Comparison of ENCODE assay signal across 8 mouse cellular contexts in genomic region chr8:71725122-71725924, GRCm38 (mm10). TPM values are rescaled to one million over a fixed set of nuclear protein-coding genes. Genes with fewer than 3 reads are reported as not detected.
A peak's percentile ranks its signal among the peaks of the same experiment; 100 is the strongest.
DNase-seq lines count a peak whose midpoint lies in the region; ATAC-seq lines count a peak whose summit lies in the region.

Gene Fcho1, minus strand, starts transcription at chr8:71725716.

- H3K4me2 ChIP-seq in embryonic facial prominence, embryonic 15.5 days (replicated peaks), result peak within 1 kb of the TSS; percentile 86
- peak within 1 kb of the TSS; percentile 85 for H3K4me2 ChIP-seq in heart, embryonic 14.5 days (ENCODE audit: low read length)
- peak within 1 kb of the TSS; percentile 97 for H3K4me2 ChIP-seq in liver, embryonic 12.5 days
- peak within 1 kb of the TSS; percentile 90 for H3K4me2 ChIP-seq in stomach, embryonic 15.5 days

- H3K36me3 ChIP-seq in embryonic facial prominence, embryonic 15.5 days, result no peaks in the 10 kb centered on the region
- no peaks in the 10 kb centered on the region for H3K36me3 ChIP-seq in heart, embryonic 14.5 days (ENCODE audit: control insufficient read depth, insufficient read depth, low read length)
- 0 out of 2 replicates have a peak, but pooled peaks cover 1% of the 10 kb centered on the region for H3K36me3 ChIP-seq in liver, embryonic 12.5 days
- H3K36me3 ChIP-seq in stomach, embryonic 15.5 days, result no peaks in the 10 kb centered on the region

- peaks cover 19% of the 10 kb centered on the region for H3K4me1 ChIP-seq in embryonic facial prominence, embryonic 15.5 days
- peaks cover 4 to 8% of the 10 kb centered on the region in 2 experiments; a peak in 2 of 4 replicates for H3K4me1 ChIP-seq in heart, embryonic 14.5 days (ENCODE audit: control insufficient read depth in 2 of 2, insufficient read depth in 2 of 2, low read length in 2 of 2)
- H3K4me1 ChIP-seq in liver, embryonic 12.5 days, result peaks cover 63% of the 10 kb centered on the region
- peaks cover 10% of the 10 kb centered on the region for H3K4me1 ChIP-seq in stomach, embryonic 15.5 days

- ATAC-seq in embryonic facial prominence, embryonic 15.5 days (ENCODE audit: insufficient number of reproducible peaks, low FRiP score, low TSS enrichment, low read depth), result peak; percentile 74
- ATAC-seq in heart, embryonic 14.5 days (ENCODE audit: insufficient number of reproducible peaks, insufficient read depth, low FRiP score, low read depth), result peak; percentile 66
- peak; percentile 84 for ATAC-seq in liver, embryonic 12.5 days
- ATAC-seq in stomach, embryonic 15.5 days (ENCODE audit: insufficient read depth, low FRiP score, low read depth), result peak; percentile 83

- H3K27ac ChIP-seq in embryonic facial prominence, embryonic 15.5 days (replicated peaks), result no peak within 1 kb of the TSS
- H3K27ac ChIP-seq in heart, embryonic 14.5 days (replicated peaks in 1 of 2; ENCODE audit: control insufficient read depth in 1 of 2, insufficient read depth in 1 of 2, low read depth in 2 of 2, low read length in 2 of 2), result no peak within 1 kb of the TSS
- no peak within 1 kb of the TSS for H3K27ac ChIP-seq in liver, embryonic 12.5 days
- H3K27ac ChIP-seq in stomach, embryonic 15.5 days, result no peak within 1 kb of the TSS

- H3K27me3 ChIP-seq in embryonic facial prominence, embryonic 15.5 days, result peaks cover 29% of the 10 kb centered on the region
- peaks cover 53% of the 10 kb centered on the region for H3K27me3 ChIP-seq in heart, embryonic 14.5 days (ENCODE audit: control insufficient read depth, insufficient read depth, low read length)
- H3K27me3 ChIP-seq in liver, embryonic 12.5 days (replicated peaks), result peaks cover 69% of the 10 kb centered on the region
- H3K27me3 ChIP-seq in stomach, embryonic 15.5 days (replicated peaks), result no peaks in the 10 kb centered on the region

- peak within 1 kb of the TSS; percentile 24 for H3K9ac ChIP-seq in embryonic facial prominence, embryonic 15.5 days
- H3K9ac ChIP-seq in heart, embryonic 14.5 days (ENCODE audit: low read length), result peak within 1 kb of the TSS; percentile 70
- H3K9ac ChIP-seq in liver, embryonic 12.5 days, result peak within 1 kb of the TSS; percentile 77
- H3K9ac ChIP-seq in stomach, embryonic 15.5 days, result peak within 1 kb of the TSS; percentile 17

- DNase-seq in CD4-positive, CD25-positive, alpha-beta regulatory T cell, adult 2 months (ENCODE audit: low read depth, low spot score), result peak; percentile 96
- DNase-seq in brain, adult 2 months (ENCODE audit: low read depth, low spot score), result peak; percentile 97
- peak; percentile 86 for DNase-seq in kidney, postnatal 14 days
- peak; percentile 94 for DNase-seq in naive thymus-derived CD4-positive, alpha-beta T cell, adult 2 months (ENCODE audit: low read depth)

- peak within 1 kb of the TSS; percentile 59 for H3K4me3 ChIP-seq in embryonic facial prominence, embryonic 15.5 days (replicated peaks)
- H3K4me3 ChIP-seq in heart, embryonic 14.5 days (ENCODE audit: control insufficient read depth in 1 of 2, insufficient read depth in 1 of 2, low read depth in 1 of 2, low read length in 2 of 2), result peak within 1 kb of the TSS; percentile 40 to 59
- peak within 1 kb of the TSS; percentile 70 for H3K4me3 ChIP-seq in liver, embryonic 12.5 days
- peak within 1 kb of the TSS; percentile 61 for H3K4me3 ChIP-seq in stomach, embryonic 15.5 days (replicated peaks)

- H3K9me3 ChIP-seq in embryonic facial prominence, embryonic 15.5 days (replicated peaks), result no peaks in the 10 kb centered on the region
- no peaks in the 10 kb centered on the region for H3K9me3 ChIP-seq in heart, embryonic 14.5 days (ENCODE audit: control insufficient read depth, low read length)
- no peaks in the 10 kb centered on the region for H3K9me3 ChIP-seq in liver, embryonic 12.5 days (replicated peaks)
- no peaks in the 10 kb centered on the region for H3K9me3 ChIP-seq in stomach, embryonic 15.5 days

- WGBS in embryonic facial prominence, embryonic 15.5 days, result under 1% methylated on average over 54 of the region's 54 CpGs
- WGBS in heart, embryonic 14.5 days, result under 1% methylated on average over 44 of the region's 54 CpGs
- 2% methylated on average over 35 of the region's 54 CpGs for whole genome bisulfite sequencing in liver, embryonic 12.5 days (ENCODE audit: insufficient replicate concordance)
- WGBS in stomach, embryonic 15.5 days, result under 1% methylated on average over 45 of the region's 54 CpGs

RNA-seq across cellular contexts. Expression of gene Fcho1, which starts in this region (rescaled TPM):
- 8.1 and 9.8 TPM in 2 replicates for polyA plus RNA-seq in embryonic facial prominence, embryonic 15.5 days (2015; fragmentation: Nextera tagmentation; extraction: Ambion mirVana)
- 0.61 and 1.4 TPM in 2 replicates for polyA plus RNA-seq in heart, embryonic 14.5 days (2014; fragmentation: Nextera tagmentation; extraction: Ambion mirVana)
- 19.5 and 20.6 TPM in 2 replicates for polyA plus RNA-seq in liver, embryonic 12.5 days (2016; fragmentation: Nextera tagmentation; extraction: Ambion mirVana)
- 7.6 and 8.3 TPM in 2 replicates for polyA plus RNA-seq in stomach, embryonic 15.5 days (2015; fragmentation: Nextera tagmentation; extraction: Ambion mirVana)

Comparison
In these comparisons a context has a peak if more than half of its experiments do, and no peak if none do; other contexts are left out.
1. H3K9ac ChIP-seq: peak in every context shown above with its lines; median percentile 77 in liver, embryonic 12.5 days; 70 in heart, embryonic 14.5 days; 24 in embryonic facial prominence, embryonic 15.5 days; 17 in stomach, embryonic 15.5 days.